32 mouse cellular contexts compared by ENCODE assay signal in the genomic region with DNA sequence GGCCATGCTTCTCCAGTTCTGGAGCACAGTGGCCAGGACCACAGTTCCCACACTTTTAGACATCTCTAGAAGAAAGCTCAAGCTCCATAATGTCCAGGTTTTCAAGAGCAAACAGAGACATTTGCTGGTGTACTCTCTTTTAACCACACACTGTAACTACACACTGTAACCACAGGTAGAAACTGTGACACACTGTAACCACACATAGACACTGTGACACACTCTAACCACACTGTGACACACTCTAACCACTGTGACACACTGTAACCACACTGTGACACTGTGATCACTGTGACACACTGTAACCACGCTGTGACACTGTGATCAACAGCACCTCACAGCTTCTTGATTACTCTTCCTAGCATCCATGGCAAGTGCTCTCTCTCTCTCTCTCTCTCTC. TPM values are rescaled to one million over a fixed set of nuclear protein-coding genes. Genes with fewer than 3 reads are reported as not detected.
DNase-seq lines count a peak whose midpoint lies in the region; ATAC-seq and TF ChIP-seq lines count a peak whose summit lies in the region.
"Had no signal": no experiment of that assay in that cellular context is flagged by ENCODE, and none has a peak within 500 bp of the region (broad histone marks: within the 10 kb centered on the region; RNA-seq: fewer than 3 reads in every experiment).

No protein-coding gene starts in this region.

- peaks cover 13% of the 10 kb centered on the region for H3K4me1 ChIP-seq in lung, embryonic 16.5 days (replicated peaks; ENCODE audit: control insufficient read depth, insufficient read depth, low read length)
- peaks cover 4% of the 10 kb centered on the region; the same call in 1 of the 2 replicates for H3K4me1 ChIP-seq in hindbrain, postnatal 0 days (ENCODE audit: insufficient read depth, low read length)
- H3K4me1 ChIP-seq: hindbrain, embryonic 12.5 days; intestine, embryonic 15.5 days had no signal

- no peaks in the 10 kb centered on the region for H3K9me3 ChIP-seq in lung, embryonic 16.5 days (ENCODE audit: control insufficient read depth, low read length)
- no peaks in the 10 kb centered on the region for H3K9me3 ChIP-seq in hindbrain, postnatal 0 days (ENCODE audit: low read length)
- H3K9me3 ChIP-seq: forebrain, embryonic 12.5 days; hindbrain, embryonic 12.5 days; intestine, embryonic 15.5 days; limb, embryonic 12.5 days; liver, embryonic 13.5 days; lung, embryonic 15.5 days; neural tube, embryonic 13.5 days had no signal

- WGBS in lung, embryonic 16.5 days, result 65% methylated on average over 1 of the region's 1 CpGs
- 81% methylated on average over 1 of the region's 1 CpGs for WGBS in hindbrain, postnatal 0 days

- no peaks in the 10 kb centered on the region for H3K27me3 ChIP-seq in lung, embryonic 16.5 days (ENCODE audit: control insufficient read depth, insufficient read depth, low read depth, low read length)
- no peaks in the 10 kb centered on the region for H3K27me3 ChIP-seq in hindbrain, postnatal 0 days (ENCODE audit: insufficient read depth, low read length)
- H3K27me3 ChIP-seq: forebrain, embryonic 12.5 days; hindbrain, embryonic 12.5 days; intestine, embryonic 15.5 days; limb, embryonic 12.5 days; liver, embryonic 13.5 days; lung, embryonic 15.5 days; neural tube, embryonic 13.5 days had no signal

- H3K4me3 ChIP-seq in lung, embryonic 16.5 days (ENCODE audit: low read length), result no peak overlapping the region
- H3K4me3 ChIP-seq in gastrocnemius, adult 2 months, result no peak overlapping the region
- no peak overlapping the region for H3K4me3 ChIP-seq in hindbrain, postnatal 0 days (ENCODE audit: low read length)
- H3K4me3 ChIP-seq: forebrain, embryonic 12.5 days; hindbrain, embryonic 12.5 days; intestine, embryonic 15.5 days; limb, embryonic 12.5 days; liver, embryonic 13.5 days; lung, embryonic 15.5 days; neural tube, embryonic 13.5 days had no signal

- no peak for TF ChIP-seq CTCF in gastrocnemius, adult 2 months (IDR thresholded peaks at IDR 0.05)
- no peak for TF ChIP-seq CTCF in hindbrain, postnatal 0 days (IDR thresholded peaks at IDR 0.05; ENCODE audit: low read depth)

- ATAC-seq in lung, embryonic 16.5 days (ENCODE audit: low read depth), result 0 out of 2 replicates have a peak, but pooled peaks have one; percentile 23
- ATAC-seq in hematopoietic stem cell, adult 5-6 weeks (replicated peaks in 1 of 2; ENCODE audit: insufficient read depth in 1 of 2, low FRiP score in 2 of 2, low TSS enrichment in 1 of 2, low read depth in 1 of 2, poor library complexity in 2 of 2, severe bottlenecking in 2 of 2), result peak; percentile 48 to 67; a peak in 2 of 4 replicates
- no peak for ATAC-seq in hindbrain, postnatal 0 days
- ATAC-seq: intestine, embryonic 15.5 days had no signal

- no peak overlapping the region for H3K9ac ChIP-seq in lung, embryonic 16.5 days (ENCODE audit: low read length)
- no peak overlapping the region for H3K9ac ChIP-seq in hindbrain, postnatal 0 days (replicated peaks; ENCODE audit: low read length)
- H3K9ac ChIP-seq: forebrain, embryonic 12.5 days; hindbrain, embryonic 12.5 days; intestine, embryonic 15.5 days; limb, embryonic 12.5 days; liver, embryonic 13.5 days; lung, embryonic 15.5 days; neural tube, embryonic 13.5 days had no signal

- H3K27ac ChIP-seq in lung, embryonic 16.5 days (ENCODE audit: low read length), result peak overlapping the region; percentile 25; the same call in 1 of the 2 replicates
- no peak overlapping the region for H3K27ac ChIP-seq in gastrocnemius, adult 2 months
- H3K27ac ChIP-seq in hindbrain, postnatal 0 days, result no peak overlapping the region
- H3K27ac ChIP-seq: forebrain, embryonic 12.5 days; hindbrain, embryonic 12.5 days; intestine, embryonic 15.5 days; limb, embryonic 12.5 days; liver, embryonic 13.5 days; neural tube, embryonic 13.5 days had no signal

- no peak overlapping the region for H3K4me2 ChIP-seq in lung, embryonic 16.5 days (ENCODE audit: low read depth, low read length)
- H3K4me2 ChIP-seq in hindbrain, postnatal 0 days (ENCODE audit: low read depth, low read length), result no peak overlapping the region
- H3K4me2 ChIP-seq: forebrain, embryonic 12.5 days; hindbrain, embryonic 12.5 days; intestine, embryonic 15.5 days; limb, embryonic 12.5 days; liver, embryonic 13.5 days; lung, embryonic 15.5 days; neural tube, embryonic 13.5 days had no signal

- intact Hi-C loops in gastrocnemius, adult 2 months (cut with DNase I), result no loop called here

- no peak for DNase-seq in lung, postnatal 4 days
- DNase-seq in CD8-positive naive resting alpha-beta T cell, adult 2 months (ENCODE audit: low read depth in 2 of 2, low spot score in 2 of 2), result peak; percentile 64 to 69
- peak; percentile 69 for DNase-seq in naive thymus-derived CD4-positive, alpha-beta T cell, adult 2 months (ENCODE audit: low read depth)
- DNase-seq in gastrocnemius, adult 2 months, result no peak
- DNase-seq in hindbrain, postnatal 0 days (ENCODE audit: low spot score), result no peak
- no peak for DNase-seq in MN1 (ENCODE audit: low spot score)
- DNase-seq: cerebellum, adult 2 months; gastrocnemius, postnatal 25 days; kidney, adult 9 months; kidney, postnatal 36 days; liver, embryonic 13.5 days; right cerebral cortex, postnatal 14 days; thymus, adult 18-20 months had no signal

- H3K36me3 ChIP-seq in lung, embryonic 16.5 days (ENCODE audit: control insufficient read depth, insufficient read depth, low read length), result no peaks in the 10 kb centered on the region
- H3K36me3 ChIP-seq in hindbrain, postnatal 0 days (ENCODE audit: insufficient read depth, low read length), result no peaks in the 10 kb centered on the region
- H3K36me3 ChIP-seq: forebrain, embryonic 12.5 days; hindbrain, embryonic 12.5 days; intestine, embryonic 15.5 days; limb, embryonic 12.5 days; liver, embryonic 13.5 days; lung, embryonic 15.5 days; neural tube, embryonic 13.5 days had no signal

RNA-seq across cellular contexts. Expression of a gene that starts 0.3 kb away (rescaled TPM):
- not detected in 2 replicates for polyA plus RNA-seq in lung, embryonic 16.5 days (2015; fragmentation: Nextera tagmentation; extraction: Ambion mirVana)
- not detected in 2 replicates for total RNA-seq in hematopoietic stem cell, adult 5-6 weeks (2017)
- not detected for total RNA-seq in gastrocnemius, adult 2 months (2021)
- total RNA-seq in hindbrain, postnatal 0 days (2014; rRNA removed), result not detected in 2 replicates
- not detected in 2 replicates for polyA plus RNA-seq in hindbrain, postnatal 0 days (2015; fragmentation: Nextera tagmentation; extraction: Ambion mirVana)
- total RNA-seq: adrenal gland, postnatal 4 days; ES-E14; gastrocnemius, postnatal 25 days; layer of hippocampus, postnatal 14 days; left cerebral cortex, postnatal 10 days; megakaryocyte-erythroid progenitor cell, adult 5-6 weeks; midbrain, postnatal 0 days had no signal
- polyA plus RNA-seq: cerebellum, adult 2 months; cortical plate, adult 2 months; embryonic facial prominence, embryonic 11.5 days; forebrain, embryonic 12.5 days; heart, postnatal 0 days; hindbrain, embryonic 12.5 days; intestine, embryonic 15.5 days; limb, embryonic 12.5 days; liver, embryonic 13.5 days; lung, embryonic 15.5 days; midbrain, postnatal 0 days; neural tube, embryonic 13.5 days; spleen, adult 2 months; stomach, embryonic 14.5 days had no signal

Comparison
In these comparisons a context has a peak if more than half of its experiments do, and no peak if none do; other contexts are left out.
1. DNase-seq: peak in CD8-positive naive resting alpha-beta T cell, adult 2 months (2 of 2) and naive thymus-derived CD4-positive, alpha-beta T cell, adult 2 months (single experiment); none in lung, postnatal 4 days (0 of 2), gastrocnemius, adult 2 months (single experiment), hindbrain, postnatal 0 days (single experiment) and MN1 (single experiment).